Mouse (Mus musculus) embryo, embryonic 10 days (tissue): Measurements from ENCODE around the gene Elmo3.

ENCODE experiments used
- DNase-seq: peaks from one replicate; pipeline ENCODE4 v3.0.0-alpha.2; 2015; ENCODE audit warnings: low spot score

The Elmo3 gene

DNA sequence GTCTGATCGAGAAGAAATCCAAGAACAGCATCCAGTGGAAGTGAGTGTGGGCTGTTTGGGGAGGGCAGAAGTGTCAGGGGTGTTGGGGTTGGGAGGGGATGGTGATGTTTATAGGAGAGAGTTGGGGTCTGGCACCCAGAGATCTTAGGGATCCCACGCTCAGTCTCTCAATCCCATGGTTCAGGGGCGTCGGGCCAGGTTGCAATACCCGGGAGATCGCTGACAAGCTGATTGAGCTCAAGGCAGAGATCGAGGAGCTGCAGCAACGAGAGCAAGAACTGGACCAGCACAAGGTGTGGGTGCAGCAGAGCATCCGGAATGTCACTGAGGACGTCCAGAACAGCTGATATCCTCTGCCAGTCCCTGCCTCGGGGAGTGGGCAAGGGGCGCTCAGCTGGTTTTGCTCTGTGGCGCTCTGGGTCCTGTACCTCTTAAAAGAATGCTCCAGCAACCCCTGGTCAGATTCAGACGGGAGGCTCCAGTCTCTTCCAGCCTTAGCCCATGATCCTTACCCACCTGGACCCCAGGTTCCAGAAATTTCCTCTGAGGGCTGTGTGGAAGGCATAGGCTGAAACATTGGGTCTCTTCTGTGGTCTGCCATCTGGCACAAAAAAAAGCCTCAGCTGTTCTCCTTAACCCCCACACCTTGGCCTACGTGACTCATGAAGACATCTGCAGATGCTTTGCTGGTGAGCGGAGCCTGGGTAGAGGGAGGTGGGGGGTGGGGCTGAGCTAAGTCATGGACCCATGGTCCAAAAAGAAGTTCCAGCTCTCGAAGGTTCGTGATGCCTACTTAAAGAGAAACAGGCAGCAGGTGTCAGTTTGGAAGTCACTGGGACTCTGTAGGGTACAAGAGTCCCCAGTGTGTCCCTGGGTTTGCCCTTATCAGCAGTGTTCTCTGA is 6.8 kb upstream of the Elmo3 start:
- no peak for DNase-seq

- no peak for DNase-seq
Observed at GRCm38 (mm10) chr8:105299962-105300361, 5.4 kb upstream of the Elmo3 start.

GRCm38 (mm10) chr8:105303396-105303795 is 2.0 kb upstream of the Elmo3 start:
- no peak for DNase-seq

- no peak for DNase-seq
Observed at GRCm38 (mm10) chr8:105303874-105304273, 1.5 kb upstream of the Elmo3 start.

GRCm38 (mm10) chr8:105304325-105305210 is 833 bp upstream of the Elmo3 start:
- no peak for DNase-seq

- DNase-seq: no peak
Observed at GRCm38 (mm10) chr8:105306146-105306691, 818 bp downstream of the Elmo3 start.

GRCm38 (mm10) chr8:105307670-105308069 is 2.3 kb downstream of the Elmo3 start:
- DNase-seq: no peak

GRCm38 (mm10) chr8:105308428-105308827 is 3.0 kb downstream of the Elmo3 start:
- DNase-seq: no peak

GRCm38 (mm10) chr8:105309142-105309847 is 3.9 kb downstream of the Elmo3 start:
- no peak for DNase-seq

- DNase-seq: no peak
Observed at GRCm38 (mm10) chr8:105310118-105310517, 4.7 kb downstream of the Elmo3 start.

GRCm38 (mm10) chr8:105311718-105312117 is 6.3 kb downstream of the Elmo3 start:
- no peak for DNase-seq

GRCm38 (mm10) chr8:105312891-105313481 is 7.6 kb downstream of the Elmo3 start:
- no peak for DNase-seq

GRCm38 (mm10) chr8:105313622-105314402 is 8.4 kb downstream of the Elmo3 start:
- peak; percentile 46 for DNase-seq

GRCm38 (mm10) chr8:105315073-105315769 is 9.8 kb downstream of the Elmo3 start:
- no peak for DNase-seq

DNA sequence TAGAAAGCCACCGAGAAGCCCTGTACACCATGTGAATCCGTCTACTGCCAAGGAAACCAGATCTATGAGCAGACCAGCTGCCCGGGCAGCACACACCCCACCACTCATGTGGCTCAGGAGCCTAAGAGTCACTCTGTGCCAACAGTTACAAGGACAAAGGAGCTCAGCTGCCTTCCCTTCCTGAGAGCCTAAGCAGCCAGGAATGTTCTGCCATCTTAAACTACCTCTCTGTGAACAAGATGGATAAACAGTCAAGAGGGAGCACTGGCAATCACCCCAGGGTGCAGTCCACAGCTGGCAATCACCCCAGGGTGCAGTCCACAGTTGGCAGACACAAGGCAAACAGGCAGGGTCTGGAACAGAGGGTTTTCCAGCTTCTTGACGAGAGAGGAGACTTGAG is 12.5 kb downstream of the Elmo3 start:
- no peak for DNase-seq

DNA sequence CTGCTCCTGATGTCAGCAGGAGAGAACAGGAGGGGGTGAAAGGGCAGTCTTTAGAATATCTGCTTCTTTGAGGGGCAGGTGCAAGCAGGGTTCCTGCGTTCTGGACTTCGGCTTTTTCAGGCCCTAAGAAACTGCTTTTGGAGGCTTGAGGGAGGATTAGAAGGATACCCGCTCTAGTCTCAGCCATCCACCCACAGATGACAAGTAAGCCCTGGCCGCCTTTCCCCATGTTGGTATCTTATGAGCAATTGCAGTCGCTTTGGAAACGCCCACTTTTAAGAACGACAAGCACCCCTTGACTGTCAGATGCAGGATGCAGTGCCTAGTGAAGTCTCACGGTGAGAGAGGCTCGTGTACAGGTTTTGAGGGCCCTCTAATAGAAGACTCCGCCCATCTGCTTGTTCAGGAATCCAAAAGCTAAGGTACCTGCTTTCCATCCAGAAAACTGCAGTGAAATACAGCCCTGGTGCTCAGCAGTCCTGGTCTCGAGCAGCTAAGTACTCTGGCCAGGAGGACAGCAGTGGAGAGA is 13.3 kb downstream of the Elmo3 start:
- DNase-seq: no peak

DNA sequence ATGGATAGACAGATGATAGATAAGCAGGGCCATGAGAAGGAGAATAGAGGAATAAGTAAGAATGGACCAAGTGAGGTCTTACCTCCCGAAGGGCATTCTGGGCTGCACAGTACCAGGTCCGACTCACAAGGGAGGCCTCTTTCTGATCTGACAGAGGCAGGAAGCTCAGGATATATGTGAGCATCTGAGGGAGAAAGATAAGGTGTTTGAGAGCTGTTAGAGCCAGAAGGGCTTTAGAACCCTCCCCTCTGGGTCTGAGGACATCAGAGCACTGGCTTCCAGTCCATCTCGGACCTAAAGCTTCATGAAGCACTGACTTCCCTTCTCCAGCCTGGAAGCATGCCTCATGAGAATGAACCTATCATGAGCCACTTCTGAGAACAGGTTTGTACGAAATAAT is 17.8 kb downstream of the Elmo3 start:
- no peak for DNase-seq

- peak; percentile 37 for DNase-seq
Observed at GRCm38 (mm10) chr8:105325641-105326093, 20.3 kb downstream of the Elmo3 start.

DNA sequence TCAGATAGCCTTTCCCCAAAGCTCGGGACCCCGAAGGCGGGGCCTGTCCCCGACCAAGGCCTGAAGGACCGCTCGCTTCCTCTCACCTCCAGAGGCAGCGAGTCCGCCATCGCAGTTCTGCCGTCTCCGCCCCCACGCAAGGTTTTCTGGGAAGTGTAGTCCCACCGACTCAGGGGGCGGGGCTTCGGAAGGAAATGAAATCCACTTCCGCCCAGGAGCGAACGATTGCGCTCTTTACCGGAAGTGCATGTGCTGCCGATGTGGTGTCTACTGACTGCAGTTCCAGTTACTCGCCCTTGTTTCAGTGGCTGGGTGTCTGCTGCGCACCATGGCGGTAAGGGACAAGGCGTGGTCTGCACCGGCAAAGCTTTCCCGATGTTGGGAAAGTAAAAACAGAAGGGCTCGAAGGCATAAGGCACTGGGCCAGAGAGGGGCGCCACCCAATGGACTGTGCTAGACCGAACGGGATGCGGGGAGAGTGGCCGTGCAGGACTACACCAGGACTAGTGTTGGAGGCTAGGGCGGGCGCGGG is 20.8 kb downstream of the Elmo3 start, which contains the start of the genes Lrrc29 and Tmem208:
Lrrc29 (minus strand) TSS at position 138 of the 532 bp plus-strand sequence.
Tmem208 (plus strand) TSS at position 214 of the 532 bp plus-strand sequence.
- DNase-seq: peak; percentile 98
